Mouse (Mus musculus) lung, postnatal 14 days (tissue): ENCODE results near the gene 1700021F07Rik.

Experiments
- DNase-seq: peaks from one replicate; pipeline ENCODE4 v3.0.0; 2021

The 1700021F07Rik gene

DNA sequence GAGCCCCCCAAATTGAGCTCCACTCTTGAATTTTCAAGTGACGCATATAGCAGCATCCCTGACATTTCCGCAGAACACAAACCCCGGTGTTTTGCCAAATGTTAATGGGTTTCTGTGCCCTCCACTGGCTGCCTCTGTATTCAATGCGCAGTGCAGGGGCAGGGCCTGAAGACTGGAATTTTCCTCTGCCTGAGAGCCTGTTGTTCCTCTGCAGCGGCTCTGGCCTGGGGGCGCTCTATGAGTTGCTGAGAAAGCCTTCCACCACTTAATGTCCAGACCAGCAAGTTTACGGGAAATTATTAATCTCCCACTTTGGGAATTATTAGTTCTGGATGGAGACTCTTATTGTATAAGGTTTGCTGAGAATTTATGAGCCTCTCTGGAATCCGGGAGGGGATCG is 41.8 kb downstream of the 1700021F07Rik start:
- DNase-seq, result no peak
